Mouse (Mus musculus) heart, embryonic 14.5 days (tissue): ENCODE data around the gene Pkig. TPM values are rescaled to one million over a fixed set of nuclear protein-coding genes. Genes with fewer than 3 reads are reported as not detected.

Source experiments
- ATAC-seq: fragments of 200-750 bp; cut with Nextera tagmentation; 2 replicates; pipeline ENCODE4 v1.8.0; 2017; ENCODE audit warnings: low read depth, moderate TSS enrichment; ENCODE audit not compliant: insufficient number of reproducible peaks, insufficient read depth, low FRiP score
- H3K27ac ChIP-seq, 2 experiments: fragments of 200-500 bp in 1 of 2; fragments of 300-500 bp in 1 of 2; sonication (generic) in 1 of 2; replicated peaks in 1 of 2; 2 replicates each; pipeline ENCODE4 v1.5.1; 2012 to 2014; ENCODE audit warnings: low read depth in 2 of 2, low read length in 2 of 2, control low read depth in 1 of 2, mild to moderate bottlenecking in 1 of 2, mixed read lengths in 1 of 2; ENCODE audit not compliant: control insufficient read depth in 1 of 2, insufficient read depth in 1 of 2
- H3K27me3 ChIP-seq: fragments of 300-500 bp; sonication (generic); 2 replicates; pipeline ENCODE4 v1.6.1; 2014; ENCODE audit warnings: mild to moderate bottlenecking, low read length, control low read depth; ENCODE audit not compliant: control insufficient read depth, insufficient read depth
- H3K36me3 ChIP-seq: fragments of 300-500 bp; sonication (generic); 2 replicates; pipeline ENCODE4 v1.6.1; 2014; ENCODE audit warnings: mild to moderate bottlenecking, control low read depth, low read length, mixed read lengths; ENCODE audit not compliant: control insufficient read depth, insufficient read depth
- H3K4me1 ChIP-seq, 2 experiments: fragments of 200-500 bp in 1 of 2; fragments of 300-500 bp in 1 of 2; sonication (generic) in 1 of 2; 2 replicates each; pipeline ENCODE4 v1.6.1; 2012 to 2014; ENCODE audit warnings: low read length in 2 of 2, control low read depth in 1 of 2, mixed read lengths in 1 of 2; ENCODE audit not compliant: control insufficient read depth in 2 of 2, insufficient read depth in 2 of 2
- H3K4me2 ChIP-seq: fragments of 300-500 bp; sonication (generic); 2 replicates; pipeline ENCODE4 v1.6.1; 2014; ENCODE audit warnings: mild to moderate bottlenecking, low read length
- H3K4me3 ChIP-seq, 2 experiments: fragments of 200-500 bp in 1 of 2; fragments of 300-500 bp in 1 of 2; sonication (generic) in 1 of 2; 2 replicates each; pipeline ENCODE4 v1.5.1; 2012 to 2014; ENCODE audit warnings: low read length in 2 of 2, mild to moderate bottlenecking in 2 of 2, control low read depth in 1 of 2, low read depth in 1 of 2, moderate library complexity in 1 of 2; ENCODE audit not compliant: control insufficient read depth in 1 of 2, insufficient read depth in 1 of 2
- H3K9ac ChIP-seq: fragments of 300-500 bp; sonication (generic); 2 replicates; pipeline ENCODE4 v1.6.1; 2014; ENCODE audit warnings: mild to moderate bottlenecking, low read length
- H3K9me3 ChIP-seq: fragments of 300-500 bp; sonication (generic); 2 replicates; pipeline ENCODE4 v1.6.1; 2016; ENCODE audit warnings: low read length, control low read depth; ENCODE audit not compliant: control insufficient read depth
- WGBS: fragments of 180-500 bp; shearing (Covaris S2); extraction: QIAGEN DNeasy Blood & Tissue Kit; methylation state at CpG from one replicate; pipeline ENCODE4 v1.1.7; 2014; 5-methylcytosine and 5-hydroxymethylcytosine counted together
- polyA plus RNA-seq: library from polyadenylated mRNA; unstranded; fragments of >200 nt; fragmentation: Nextera tagmentation; extraction: Ambion mirVana; gene quantifications from 2 replicates; pipeline ENCODE4 v1.2.1, GENCODE M21; 2014

The Pkig gene
- polyA plus RNA-seq, 1 experiment from 2014 or later, result 324 TPM

DNA sequence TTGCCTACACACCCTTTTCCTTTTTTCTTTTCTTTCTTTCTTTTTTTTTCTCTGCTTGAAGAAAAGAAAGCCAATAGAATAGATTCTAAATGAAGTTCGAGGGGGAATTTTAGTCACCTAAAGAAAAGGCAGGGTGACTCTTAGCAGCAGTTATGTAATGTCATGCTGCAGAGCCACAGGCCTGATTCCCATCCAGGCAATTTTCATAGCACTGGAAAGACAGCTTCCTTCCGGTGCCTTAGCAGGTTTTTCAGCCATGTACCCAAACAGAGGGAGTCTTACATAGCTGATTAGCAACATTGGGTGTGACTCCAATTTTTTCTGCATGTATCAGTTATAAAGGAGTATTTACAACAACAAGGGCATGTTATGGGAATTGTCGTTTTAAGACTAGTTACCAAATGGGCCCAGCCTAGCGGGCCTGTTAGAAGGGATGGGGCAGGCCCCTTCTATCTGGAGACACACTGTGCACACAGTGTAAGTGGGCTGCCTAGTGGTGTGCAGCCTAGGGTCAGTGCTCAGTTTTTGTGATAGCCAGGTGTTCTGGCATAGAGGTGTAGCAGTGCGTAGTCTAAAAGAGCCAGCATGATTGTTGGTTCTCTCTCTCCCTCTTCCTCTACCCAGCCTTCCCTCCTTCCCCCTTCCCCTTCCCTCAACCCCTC, 45.5 kb downstream of the Pkig start:
- Histone ChIP-seq H3K9ac (peak overlapping the region; percentile 62; the same call in 1 of the 2 replicates), H3K27ac (no peak overlapping the region), H3K9me3 (no peaks in the 10 kb centered on the region), H3K4me2 (no peak overlapping the region), H3K27me3 (no peaks in the 10 kb centered on the region), H3K36me3 (peaks cover 33% of the 10 kb centered on the region), H3K4me3 (no peak overlapping the region), H3K4me1 (peaks cover 29 to 55% of the 10 kb centered on the region in 2 experiments)
- WGBS, result 83% methylated on average over 5 of the region's 5 CpGs
- no peak for ATAC-seq

DNA sequence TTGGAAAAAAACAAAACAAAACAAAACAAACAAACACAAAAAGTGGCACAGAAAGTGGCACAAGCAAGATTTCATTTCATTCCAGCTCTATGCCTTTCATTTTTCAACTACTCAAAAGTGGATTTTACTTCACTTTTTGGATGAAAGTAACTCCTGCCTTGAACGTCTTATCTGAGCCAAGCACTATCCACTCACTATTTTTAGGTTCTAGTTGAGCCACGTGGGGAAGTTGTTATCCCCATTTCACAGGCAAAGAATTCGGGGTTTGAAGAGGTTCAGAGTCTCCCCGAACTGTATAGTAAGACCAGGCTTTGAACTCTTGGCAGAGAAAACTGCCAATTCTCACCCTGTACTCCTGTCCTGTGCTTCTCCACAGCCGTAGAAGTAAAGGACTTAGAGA, 50.1 kb downstream of the Pkig start:
- 20% methylated on average over 5 of the region's 5 CpGs for WGBS
- no peak overlapping the region for H3K4me3 ChIP-seq
- H3K9me3 ChIP-seq, result no peaks in the 10 kb centered on the region
- peaks cover 38% of the 10 kb centered on the region for H3K36me3 ChIP-seq
- H3K4me2 ChIP-seq, result no peak overlapping the region
- no peak overlapping the region for H3K9ac ChIP-seq
- H3K27me3 ChIP-seq, result no peaks in the 10 kb centered on the region
- H3K27ac ChIP-seq, result peak overlapping the region in 1 of 2 experiments; percentile 57; a peak in 3 of 4 replicates
- ATAC-seq, result no peak
- peaks cover 41 to 65% of the 10 kb centered on the region in 2 experiments for H3K4me1 ChIP-seq

DNA sequence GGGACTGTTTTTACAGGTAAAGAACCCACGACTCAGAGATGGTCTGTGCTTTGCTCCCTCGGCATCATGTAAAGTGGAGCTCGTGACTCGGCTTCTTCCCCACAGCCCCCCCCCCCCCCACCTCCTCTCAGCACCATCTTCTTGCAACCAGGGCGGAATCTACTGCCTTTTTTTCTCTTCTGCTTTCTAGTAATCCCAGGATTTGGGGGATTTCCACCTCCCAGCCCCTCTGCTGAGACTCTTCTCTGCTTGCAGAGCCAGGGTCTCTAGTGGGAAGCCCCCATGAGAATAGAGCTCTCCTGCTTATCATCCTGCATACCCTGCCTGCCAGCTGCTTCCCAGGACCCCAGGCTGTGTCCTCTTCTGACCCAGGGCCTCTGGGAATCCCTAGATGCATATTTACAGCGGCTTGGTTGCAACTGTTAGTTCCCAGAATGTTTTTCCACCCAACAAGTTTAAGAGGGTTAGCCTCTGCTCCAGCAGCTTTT, 50.6 kb downstream of the Pkig start:
- Histone ChIP-seq H3K9ac (no peak overlapping the region; the same call in 1 of the 2 replicates), H3K4me1 (peaks cover 43 to 62% of the 10 kb centered on the region in 2 experiments), H3K4me2 (no peak overlapping the region), H3K4me3 (no peak overlapping the region), H3K9me3 (no peaks in the 10 kb centered on the region), H3K36me3 (peaks cover 34% of the 10 kb centered on the region), H3K27ac (peak overlapping the region; percentile 49 to 57), H3K27me3 (no peaks in the 10 kb centered on the region)
- ATAC-seq, result no peak
- 54% methylated on average over 4 of the region's 6 CpGs for WGBS

DNA sequence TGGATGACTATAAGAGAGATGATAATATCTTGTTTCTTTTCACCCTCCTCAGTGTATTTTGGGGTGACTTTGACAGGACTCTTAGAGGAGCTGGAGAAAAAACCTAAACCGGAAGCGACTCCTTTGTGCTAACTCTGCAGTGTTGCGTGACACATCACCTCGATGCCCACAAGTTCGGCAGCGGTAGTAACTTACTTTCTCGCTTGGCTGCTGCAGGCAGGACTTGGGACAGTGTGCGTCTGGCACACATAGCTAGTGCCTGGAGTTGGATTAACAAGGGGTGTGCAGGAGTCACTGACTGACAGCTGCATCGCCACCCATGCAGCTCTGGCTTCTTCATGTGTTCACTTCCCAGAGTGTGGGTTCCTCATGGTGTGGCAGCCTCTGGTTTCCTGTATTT, 51.8 kb downstream of the Pkig start:
- Histone ChIP-seq H3K4me1 (peaks cover 37 to 54% of the 10 kb centered on the region in 2 experiments), H3K9me3 (no peaks in the 10 kb centered on the region), H3K27me3 (no peaks in the 10 kb centered on the region), H3K27ac (peak overlapping the region; percentile 70 to 81; a peak in 2 of 4 replicates), H3K4me2 (no peak overlapping the region), H3K9ac (no peak overlapping the region), H3K36me3 (peaks cover 22% of the 10 kb centered on the region), H3K4me3 (no peak overlapping the region)
- ATAC-seq, result no peak
- WGBS, result 81% methylated on average over 9 of the region's 9 CpGs

DNA sequence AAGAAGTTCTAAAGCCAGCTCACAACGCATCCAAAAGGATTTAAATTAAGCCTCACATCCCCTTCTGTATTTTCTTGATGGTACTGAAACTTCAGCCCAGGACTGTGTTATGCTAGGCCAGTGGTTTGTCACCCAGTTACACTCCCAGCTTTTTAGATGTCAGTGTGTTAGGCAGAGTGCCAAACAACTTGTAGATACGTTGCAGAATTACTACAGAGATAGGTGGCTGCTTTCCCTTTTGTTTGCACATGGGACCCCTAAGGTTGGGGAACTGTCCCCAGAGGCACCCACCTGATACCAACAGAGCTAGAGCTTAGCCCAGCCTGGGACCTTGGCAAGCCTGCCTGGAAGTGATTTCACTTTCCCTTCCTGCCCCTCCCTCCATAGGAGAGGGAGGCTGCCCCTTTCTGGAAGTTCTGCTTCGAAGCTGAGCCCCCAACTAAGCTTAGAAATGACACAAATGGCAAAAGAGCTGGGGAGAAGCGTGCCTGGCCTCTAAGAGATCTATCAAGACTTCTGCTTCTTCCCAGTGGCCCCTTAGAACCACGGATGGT, 52.5 kb downstream of the Pkig start:
- no peak for ATAC-seq
- Histone ChIP-seq H3K9ac (peak overlapping the region; percentile 45), H3K27me3 (no peaks in the 10 kb centered on the region), H3K9me3 (no peaks in the 10 kb centered on the region), H3K36me3 (peaks cover 16% of the 10 kb centered on the region), H3K4me1 (peaks cover 37 to 55% of the 10 kb centered on the region in 2 experiments), H3K27ac (peak overlapping the region; percentile 70 to 81), H3K4me3 (no peak overlapping the region), H3K4me2 (no peak overlapping the region)
- WGBS, result 48% methylated on average over 5 of the region's 5 CpGs

DNA sequence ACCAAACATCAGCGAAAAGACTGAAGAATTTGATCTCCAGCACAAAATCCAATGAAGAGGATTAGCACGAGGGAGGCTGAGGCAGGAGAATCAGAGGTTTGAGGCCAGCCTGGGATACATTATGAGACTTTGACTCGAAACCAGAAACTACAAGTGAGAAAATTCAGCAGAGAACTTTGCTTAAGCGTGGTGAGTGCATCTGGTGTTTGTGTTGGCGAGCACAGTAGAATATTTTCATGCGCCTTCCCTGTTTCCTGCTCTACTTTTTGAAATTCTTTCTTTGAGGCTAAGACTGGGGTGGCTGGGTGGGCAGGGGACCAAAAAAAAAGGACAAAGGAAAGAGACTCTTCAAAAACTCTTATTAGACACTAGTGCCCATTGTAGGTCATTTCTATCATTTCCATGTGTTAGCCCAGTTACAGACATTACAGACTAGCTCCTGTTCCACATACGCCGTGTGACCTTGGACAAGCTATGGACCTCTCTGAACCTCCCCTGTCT, 53.2 kb downstream of the Pkig start:
- peak overlapping the region; percentile 70 to 81 for H3K27ac ChIP-seq
- H3K27me3 ChIP-seq, result no peaks in the 10 kb centered on the region
- 0 out of 2 replicates have a peak overlapping the region, but pooled peaks have one; percentile 3 for H3K4me2 ChIP-seq
- peaks cover 13% of the 10 kb centered on the region for H3K36me3 ChIP-seq
- H3K9me3 ChIP-seq, result no peaks in the 10 kb centered on the region
- H3K4me3 ChIP-seq, result no peak overlapping the region
- H3K4me1 ChIP-seq, result peaks cover 43 to 63% of the 10 kb centered on the region in 2 experiments
- no peak for ATAC-seq
- 78% methylated on average over 8 of the region's 8 CpGs for WGBS
- H3K9ac ChIP-seq, result peak overlapping the region; percentile 45; the same call in 1 of the 2 replicates

DNA sequence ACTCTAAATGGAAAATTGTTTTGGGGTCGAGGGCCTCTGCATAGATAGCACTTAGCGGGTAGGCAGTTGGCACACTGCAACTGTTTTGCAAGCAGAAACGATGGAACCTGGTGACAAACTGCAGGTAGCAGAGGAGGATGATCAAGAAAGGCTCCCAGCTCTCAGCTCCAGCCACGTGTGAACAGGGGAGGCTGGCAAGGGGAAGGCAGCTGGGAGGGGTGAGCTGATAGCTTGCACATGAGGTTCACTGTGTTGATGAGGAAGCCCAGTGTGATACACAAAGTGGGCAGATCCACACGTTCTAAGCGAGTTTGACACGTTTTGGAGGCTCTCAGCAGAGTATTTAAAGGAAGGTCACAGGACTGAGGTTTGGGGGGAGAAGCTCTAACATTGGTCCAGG, 54.3 kb downstream of the Pkig start:
- 32% methylated on average over 7 of the region's 7 CpGs for WGBS
- peaks cover 50 to 72% of the 10 kb centered on the region in 2 experiments for H3K4me1 ChIP-seq
- no peaks in the 10 kb centered on the region for H3K27me3 ChIP-seq
- H3K4me2 ChIP-seq, result 0 out of 2 replicates have a peak overlapping the region, but pooled peaks have one; percentile 3
- H3K27ac ChIP-seq, result peak overlapping the region; percentile 63 to 81; a peak in 2 of 4 replicates
- peak overlapping the region; percentile 43; the same call in 1 of the 2 replicates for H3K9ac ChIP-seq
- ATAC-seq, result no peak
- H3K36me3 ChIP-seq, result peaks cover 13% of the 10 kb centered on the region
- no peaks in the 10 kb centered on the region for H3K9me3 ChIP-seq
- no peak overlapping the region for H3K4me3 ChIP-seq
